Mouse (Mus musculus): ENCODE measurements around the gene Dgcr2. TPM values are rescaled to one million over a fixed set of nuclear protein-coding genes. Genes with fewer than 3 reads are reported as not detected.

Dgcr2 gene
- polyA plus RNA-seq, 1 experiment from 2014 or later = 83.3 TPM

Other genes with a start within 250 kb of the Dgcr2 start
- gene Med15, start 165.7 kb downstream of the Dgcr2 start, polyA plus RNA-seq (2014; fragmentation: Nextera tagmentation; extraction: Ambion mirVana) = 41.5 and 45.7 TPM in 2 replicates
- 66.5 and 70.8 TPM in 2 replicates for gene Klhl22, start 138.9 kb downstream of the Dgcr2 start, polyA plus RNA-seq (2014; fragmentation: Nextera tagmentation; extraction: Ambion mirVana)
- gene Scarf2, start 101.3 kb downstream of the Dgcr2 start, polyA plus RNA-seq (2014; fragmentation: Nextera tagmentation; extraction: Ambion mirVana) = 16.2 and 18.2 TPM in 2 replicates
- gene B830017H08Rik, start 65.4 kb downstream of the Dgcr2 start, polyA plus RNA-seq (2014; fragmentation: Nextera tagmentation; extraction: Ambion mirVana) = 0.13 TPM in 1 of 2 replicates, not detected in the other
- 2.4 and 2.7 TPM in 2 replicates for gene Car15, start 60.2 kb downstream of the Dgcr2 start, polyA plus RNA-seq (2014; fragmentation: Nextera tagmentation; extraction: Ambion mirVana)
- 0.20 and 0.37 TPM in 2 replicates for gene Gm20518, start 6.9 kb downstream of the Dgcr2 start, polyA plus RNA-seq (2014; fragmentation: Nextera tagmentation; extraction: Ambion mirVana)
- not detected in 2 replicates for gene Tssk1, start 4.3 kb downstream of the Dgcr2 start, polyA plus RNA-seq (2014; fragmentation: Nextera tagmentation; extraction: Ambion mirVana)
- not detected in 2 replicates for gene Tssk2, start 75 bp upstream of the Dgcr2 start, polyA plus RNA-seq (2014; fragmentation: Nextera tagmentation; extraction: Ambion mirVana)
- 29.4 and 42.8 TPM in 2 replicates for gene Ess2, start 12.8 kb upstream of the Dgcr2 start, polyA plus RNA-seq (2014; fragmentation: Nextera tagmentation; extraction: Ambion mirVana)
- gene Gsc2, start 16.5 kb upstream of the Dgcr2 start, polyA plus RNA-seq (2014; fragmentation: Nextera tagmentation; extraction: Ambion mirVana) = not detected in 2 replicates
- gene Slc25a1, start 29.7 kb upstream of the Dgcr2 start, polyA plus RNA-seq (2014; fragmentation: Nextera tagmentation; extraction: Ambion mirVana) = 130 and 142 TPM in 2 replicates
- gene Vpreb2, start 81.9 kb upstream of the Dgcr2 start, polyA plus RNA-seq (2014; fragmentation: Nextera tagmentation; extraction: Ambion mirVana) = not detected in 2 replicates
- gene Dgcr6, start 154.3 kb upstream of the Dgcr2 start, polyA plus RNA-seq (2014; fragmentation: Nextera tagmentation; extraction: Ambion mirVana) = 85.8 and 88.1 TPM in 2 replicates
- 16.5 and 18.2 TPM in 2 replicates for gene Prodh, start 191.6 kb upstream of the Dgcr2 start, polyA plus RNA-seq (2014; fragmentation: Nextera tagmentation; extraction: Ambion mirVana)
- gene Rtn4r, start 229.1 kb upstream of the Dgcr2 start, polyA plus RNA-seq (2014; fragmentation: Nextera tagmentation; extraction: Ambion mirVana) = 3.3 and 5.3 TPM in 2 replicates